8 mouse cellular contexts compared by ENCODE assay signal in genomic region chr6:128399421-128400185, GRCm38 (mm10). TPM values are rescaled to one million over a fixed set of nuclear protein-coding genes. Genes with fewer than 3 reads are reported as not detected.
DNase-seq lines count a peak whose midpoint lies in the region; ATAC-seq and TF ChIP-seq lines count a peak whose summit lies in the region.

No protein-coding gene starts in this region.

- H3K27ac ChIP-seq in forebrain, postnatal 0 days (ENCODE audit: low read depth, low read length), result peak overlapping the region; percentile 48
- peak overlapping the region; percentile 86 for H3K27ac ChIP-seq in kidney, embryonic 15.5 days
- H3K27ac ChIP-seq in liver, embryonic 15.5 days (replicated peaks), result no peak overlapping the region

- TF ChIP-seq CTCF in forebrain, postnatal 0 days (IDR thresholded peaks at IDR 0.05; ENCODE audit: low read depth), result no peak; the same call in 1 of the 2 replicates

- no peaks in the 10 kb centered on the region for H3K27me3 ChIP-seq in forebrain, postnatal 0 days (ENCODE audit: insufficient read depth, low read length)
- H3K27me3 ChIP-seq in kidney, embryonic 15.5 days, result no peaks in the 10 kb centered on the region
- H3K27me3 ChIP-seq in liver, embryonic 15.5 days, result no peaks in the 10 kb centered on the region

- peak; percentile 67 for DNase-seq in adrenal gland, postnatal 10 days
- no peak for DNase-seq in adrenal gland, adult 8-10 months
- DNase-seq in cerebellum, adult 11 months, result peak; percentile 69
- peak; percentile 77 for DNase-seq in forebrain, postnatal 0 days
- DNase-seq in ovary, postnatal 36 days (ENCODE audit: low spot score), result peak; percentile 60

- H3K9me3 ChIP-seq in forebrain, postnatal 0 days (ENCODE audit: low read length), result no peaks in the 10 kb centered on the region
- H3K9me3 ChIP-seq in kidney, embryonic 15.5 days (replicated peaks), result no peaks in the 10 kb centered on the region
- no peaks in the 10 kb centered on the region for H3K9me3 ChIP-seq in liver, embryonic 15.5 days (replicated peaks)

- peak overlapping the region; percentile 49 for H3K4me2 ChIP-seq in forebrain, postnatal 0 days (ENCODE audit: low read depth)
- H3K4me2 ChIP-seq in kidney, embryonic 15.5 days, result peak overlapping the region; percentile 63
- H3K4me2 ChIP-seq in liver, embryonic 15.5 days, result peak overlapping the region; percentile 33

- H3K4me3 ChIP-seq in forebrain, postnatal 0 days (ENCODE audit: low read depth, low read length), result peak overlapping the region; percentile 29
- H3K4me3 ChIP-seq in kidney, embryonic 15.5 days (replicated peaks), result peak overlapping the region; percentile 41
- peak overlapping the region; percentile 10; the same call in 1 of the 2 replicates for H3K4me3 ChIP-seq in liver, embryonic 15.5 days (replicated peaks)

- H3K4me1 ChIP-seq in forebrain, postnatal 0 days (ENCODE audit: insufficient read depth), result 0 out of 2 replicates have a peak, but pooled peaks cover 5% of the 10 kb centered on the region
- H3K4me1 ChIP-seq in kidney, embryonic 15.5 days, result peaks cover 39% of the 10 kb centered on the region
- no peaks in the 10 kb centered on the region; the same call in 1 of the 2 replicates for H3K4me1 ChIP-seq in liver, embryonic 15.5 days (replicated peaks)

- WGBS in forebrain, postnatal 0 days, result 36% methylated on average over 21 of the region's 21 CpGs
- WGBS in kidney, embryonic 15.5 days, result 26% methylated on average over 21 of the region's 21 CpGs
- 52% methylated on average over 21 of the region's 21 CpGs for WGBS in liver, embryonic 15.5 days (ENCODE audit: insufficient replicate concordance)

- no peaks in the 10 kb centered on the region for H3K36me3 ChIP-seq in forebrain, postnatal 0 days (ENCODE audit: insufficient read depth)
- no peaks in the 10 kb centered on the region; the same call in 1 of the 2 replicates for H3K36me3 ChIP-seq in kidney, embryonic 15.5 days
- no peaks in the 10 kb centered on the region for H3K36me3 ChIP-seq in liver, embryonic 15.5 days (replicated peaks)

- ATAC-seq in forebrain, postnatal 0 days, result peak; percentile 96
- ATAC-seq in kidney, embryonic 15.5 days (replicated peaks; ENCODE audit: low FRiP score), result peak; percentile 86
- no peak for ATAC-seq in liver, embryonic 15.5 days (ENCODE audit: insufficient read depth)
- ATAC-seq in CD4-positive, CD25-positive, alpha-beta regulatory T cell, adult 4 months, result no peak

- peak overlapping the region; percentile 46 for H3K9ac ChIP-seq in forebrain, postnatal 0 days
- peak overlapping the region; percentile 40 for H3K9ac ChIP-seq in kidney, embryonic 15.5 days
- no peak overlapping the region for H3K9ac ChIP-seq in liver, embryonic 15.5 days

RNA-seq across cellular contexts. Expression of gene Nrip2, which starts 0.5 kb away (rescaled TPM):
- 1 to 10 TPM; 3.0 to 4.7 TPM for total RNA-seq in adrenal gland, postnatal 10 days (2021)
- 1 to 10 TPM; 2.5 to 3.0 (median 2.8) TPM for total RNA-seq in adrenal gland, adult 8-10 months (2022)
- total RNA-seq in forebrain, postnatal 0 days (2014; rRNA removed), result 7.1 and 8.5 TPM in 2 replicates
- 5.5 and 7.4 TPM in 2 replicates for polyA plus RNA-seq in forebrain, postnatal 0 days (2015; fragmentation: Nextera tagmentation; extraction: Ambion mirVana)
- 18.8 and 20.1 TPM in 2 replicates for polyA plus RNA-seq in kidney, embryonic 15.5 days (2015; fragmentation: Nextera tagmentation; extraction: Ambion mirVana)
- 2.1 and 2.6 TPM in 2 replicates for polyA plus RNA-seq in liver, embryonic 15.5 days (2015; fragmentation: Nextera tagmentation; extraction: Ambion mirVana)
- 1 to 10 TPM; 1.5 to 2.2 TPM for polyA plus RNA-seq in CD4-positive, CD25-positive, alpha-beta regulatory T cell, adult 4 months (2017; shearing (Covaris generic))

RNA-seq across cellular contexts. Expression of gene Gm44596, which starts 24.3 kb away (rescaled TPM):
- not detected for total RNA-seq in adrenal gland, postnatal 10 days (2021)
- not detected for total RNA-seq in adrenal gland, adult 8-10 months (2022)
- total RNA-seq in forebrain, postnatal 0 days (2014; rRNA removed), result not detected in 2 replicates
- not detected in 2 replicates for polyA plus RNA-seq in forebrain, postnatal 0 days (2015; fragmentation: Nextera tagmentation; extraction: Ambion mirVana)
- polyA plus RNA-seq in kidney, embryonic 15.5 days (2015; fragmentation: Nextera tagmentation; extraction: Ambion mirVana), result not detected in 2 replicates
- polyA plus RNA-seq in liver, embryonic 15.5 days (2015; fragmentation: Nextera tagmentation; extraction: Ambion mirVana), result not detected in 2 replicates
- polyA plus RNA-seq in CD4-positive, CD25-positive, alpha-beta regulatory T cell, adult 4 months (2017; shearing (Covaris generic)), result not detected

RNA-seq across cellular contexts. Expression of gene Tex52, which starts 24.3 kb away (rescaled TPM):
- total RNA-seq in adrenal gland, postnatal 10 days (2021), result not detected
- total RNA-seq in adrenal gland, adult 8-10 months (2022), result not detected
- total RNA-seq in forebrain, postnatal 0 days (2014; rRNA removed), result 0.15 TPM in 1 of 2 replicates, not detected in the other
- 0.30 and 0.58 TPM in 2 replicates for polyA plus RNA-seq in forebrain, postnatal 0 days (2015; fragmentation: Nextera tagmentation; extraction: Ambion mirVana)
- 0.26 and 0.44 TPM in 2 replicates for polyA plus RNA-seq in kidney, embryonic 15.5 days (2015; fragmentation: Nextera tagmentation; extraction: Ambion mirVana)
- polyA plus RNA-seq in liver, embryonic 15.5 days (2015; fragmentation: Nextera tagmentation; extraction: Ambion mirVana), result 0.06 TPM in 1 of 2 replicates, not detected in the other
- polyA plus RNA-seq in CD4-positive, CD25-positive, alpha-beta regulatory T cell, adult 4 months (2017; shearing (Covaris generic)), result not detected

RNA-seq across cellular contexts. Expression of gene Itfg2, which starts 25.1 kb away (rescaled TPM):
- total RNA-seq in adrenal gland, postnatal 10 days (2021), result 10 to 100 TPM; 19.2 to 19.9 TPM
- 10 to 100 TPM; 27.1 to 38.6 (median 34.9) TPM for total RNA-seq in adrenal gland, adult 8-10 months (2022)
- 25.3 and 57.6 TPM in 2 replicates for total RNA-seq in forebrain, postnatal 0 days (2014; rRNA removed)
- 28.1 and 33.7 TPM in 2 replicates for polyA plus RNA-seq in forebrain, postnatal 0 days (2015; fragmentation: Nextera tagmentation; extraction: Ambion mirVana)
- polyA plus RNA-seq in kidney, embryonic 15.5 days (2015; fragmentation: Nextera tagmentation; extraction: Ambion mirVana), result 30.5 and 35.9 TPM in 2 replicates
- polyA plus RNA-seq in liver, embryonic 15.5 days (2015; fragmentation: Nextera tagmentation; extraction: Ambion mirVana), result 12.1 and 13.9 TPM in 2 replicates
- 10 to 100 TPM; 24.5 to 37.1 TPM for polyA plus RNA-seq in CD4-positive, CD25-positive, alpha-beta regulatory T cell, adult 4 months (2017; shearing (Covaris generic))

RNA-seq across cellular contexts. Expression of gene Foxm1, which starts 36.8 kb away (rescaled TPM):
- total RNA-seq in adrenal gland, postnatal 10 days (2021), result 10 to 100 TPM; 15.3 to 16.6 TPM
- 1 to 10 TPM; 1.7 to 4.1 (median 3.3) TPM for total RNA-seq in adrenal gland, adult 8-10 months (2022)
- total RNA-seq in forebrain, postnatal 0 days (2014; rRNA removed), result 3.5 and 7.3 TPM in 2 replicates
- 3.9 and 4.0 TPM in 2 replicates for polyA plus RNA-seq in forebrain, postnatal 0 days (2015; fragmentation: Nextera tagmentation; extraction: Ambion mirVana)
- polyA plus RNA-seq in kidney, embryonic 15.5 days (2015; fragmentation: Nextera tagmentation; extraction: Ambion mirVana), result 33.7 and 36.4 TPM in 2 replicates
- 15.8 and 16.5 TPM in 2 replicates for polyA plus RNA-seq in liver, embryonic 15.5 days (2015; fragmentation: Nextera tagmentation; extraction: Ambion mirVana)
- 1 to 10 TPM; 1.5 to 1.9 TPM for polyA plus RNA-seq in CD4-positive, CD25-positive, alpha-beta regulatory T cell, adult 4 months (2017; shearing (Covaris generic))

Comparison
In these comparisons a context has a peak if more than half of its experiments do, and no peak if none do; other contexts are left out.
1. ATAC-seq: peak in forebrain, postnatal 0 days (single experiment) and kidney, embryonic 15.5 days (single experiment); none in liver, embryonic 15.5 days (single experiment) and CD4-positive, CD25-positive, alpha-beta regulatory T cell, adult 4 months (single experiment).
2. Peak in every context shown above with its lines, with median percentiles within 50 percentile points of each other: H3K4me2 ChIP-seq and H3K4me3 ChIP-seq.